Mouse (Mus musculus) brain, embryonic 14.5 days (tissue): ENCODE data around the gene Rbm47. TPM values are rescaled to one million over a fixed set of nuclear protein-coding genes. Genes with fewer than 3 reads are reported as not detected.
A peak's percentile ranks its signal among the peaks of the same experiment; 100 is the strongest.

Experiments
- DNase-seq: peaks from one replicate; pipeline ENCODE4 v3.0.0-alpha.2; 2011; ENCODE audit warnings: low read depth
- CTCF ChIP-seq: fragments of 200-500 bp; IDR thresholded peaks from 2 replicates; pipeline ENCODE4 v1.5.1; 2012; ENCODE audit warnings: inconsistent platforms, mild to moderate bottlenecking, moderate library complexity, borderline replicate concordance; ENCODE audit not compliant: insufficient read depth, insufficient read length; ENCODE audit errors: extremely low read depth
- POLR2A ChIP-seq: fragments of 200-500 bp; IDR thresholded peaks from 2 replicates; pipeline ENCODE4 v1.6.1; 2012; ENCODE audit warnings: mild to moderate bottlenecking, inconsistent platforms, borderline replicate concordance; ENCODE audit not compliant: poor library complexity, insufficient read depth, insufficient read length, severe bottlenecking; ENCODE audit errors: extremely low read depth
- polyA plus RNA-seq: library from polyadenylated mRNA; depleted of rRNA; stranded (reverse); fragments of >200 nt; gene quantifications from 2 replicates; pipeline ENCODE4 v1.2.3, GENCODE M21; 2012

The Rbm47 gene
- polyA plus RNA-seq, 1 experiment, result 3.7 TPM

- no peak for DNase-seq
- TF ChIP-seq CTCF (no peak), POLR2A (no peak)
These were observed 18.3 kb downstream of the Rbm47 start for GRCm38 (mm10) chr5:66154616-66155015.

GRCm38 (mm10) chr5:66153486-66153885 is 19.4 kb downstream of the Rbm47 start:
- no peak for TF ChIP-seq POLR2A
- TF ChIP-seq CTCF, result no peak
- peak; percentile 9 for DNase-seq

DNA sequence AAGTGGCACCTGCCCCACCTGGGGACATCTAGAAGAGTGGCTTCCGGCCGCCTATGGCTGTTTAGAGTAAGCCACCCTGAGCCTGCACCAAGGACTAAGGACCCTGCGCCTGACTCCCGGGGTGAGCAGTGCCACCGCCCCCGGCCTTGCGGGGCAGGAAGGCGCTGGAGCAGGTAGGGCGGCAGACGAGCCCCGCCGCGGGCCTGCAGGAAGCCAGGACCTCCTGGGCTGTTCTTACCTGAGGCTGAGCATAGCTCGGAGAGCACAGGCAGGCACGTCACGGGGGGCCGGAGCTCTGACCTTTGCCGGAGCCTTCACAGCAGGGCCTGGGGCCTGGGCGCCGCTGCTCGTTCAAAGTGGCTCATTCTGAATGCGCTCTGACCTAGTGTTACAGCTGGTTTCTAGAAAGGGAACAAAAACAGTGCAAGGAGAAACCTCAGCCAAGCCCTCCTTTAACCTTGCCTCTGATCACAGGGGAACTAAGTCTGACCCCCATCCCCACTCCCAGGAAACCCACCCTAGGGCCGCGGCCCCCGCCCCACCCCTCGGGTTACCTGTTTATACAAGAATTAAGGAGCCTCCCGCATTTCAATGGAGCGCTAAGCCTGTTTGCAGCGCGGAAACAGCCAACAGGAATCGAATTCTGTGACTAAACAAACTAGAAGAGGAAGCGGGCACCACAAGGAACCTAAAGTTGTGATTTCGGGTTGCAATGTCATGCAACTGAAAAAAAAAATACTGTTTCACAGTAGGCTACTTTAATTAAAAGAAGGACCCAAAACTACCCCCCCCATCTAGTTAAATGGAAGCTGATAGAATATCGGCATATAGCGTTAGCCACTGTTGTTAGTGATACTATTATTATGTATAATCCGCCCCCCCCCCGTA is 21.4 kb downstream of the Rbm47 start:
- no peak for TF ChIP-seq POLR2A
- no peak for TF ChIP-seq CTCF
- DNase-seq, result peak; percentile 42

- TF ChIP-seq POLR2A (no peak), CTCF (no peak)
- DNase-seq, result peak; percentile 66
These were observed 22.1 kb downstream of the Rbm47 start for GRCm38 (mm10) chr5:66150706-66151300.

GRCm38 (mm10) chr5:66150106-66150705 is 22.7 kb downstream of the Rbm47 start:
- peak; percentile 20 for DNase-seq

GRCm38 (mm10) chr5:66149571-66149970 is 23.3 kb downstream of the Rbm47 start:
- TF ChIP-seq POLR2A (no peak), CTCF (no peak)
- no peak for DNase-seq

More at GRCm38 (mm10) chr5:66150106-66150705, 22.7 kb downstream of the Rbm47 start:
- TF ChIP-seq POLR2A, result no peak
- TF ChIP-seq CTCF, result no peak

GRCm38 (mm10) chr5:66149111-66149510 is 23.8 kb downstream of the Rbm47 start:
- TF ChIP-seq POLR2A (no peak), CTCF (no peak)
- DNase-seq, result no peak

DNA sequence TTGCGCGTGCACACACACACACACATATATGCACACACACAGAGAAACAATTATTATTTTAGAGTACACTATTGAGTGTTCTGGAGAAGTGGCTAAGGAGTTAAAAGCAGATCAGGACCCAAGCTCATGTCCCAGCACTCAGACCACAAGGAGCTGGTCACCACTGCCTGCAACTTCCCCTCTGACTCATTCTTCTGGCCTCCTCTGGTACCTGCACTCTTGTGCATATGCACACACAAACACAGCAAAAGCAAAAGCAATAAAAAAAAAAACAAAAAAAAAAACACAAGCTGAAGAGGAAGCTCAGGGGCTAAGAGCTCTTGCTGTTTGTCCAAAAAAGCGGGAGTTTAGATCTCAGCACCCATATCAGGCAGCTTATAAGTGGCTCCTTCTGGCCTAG is 25.6 kb downstream of the Rbm47 start:
- no peak for DNase-seq

DNA sequence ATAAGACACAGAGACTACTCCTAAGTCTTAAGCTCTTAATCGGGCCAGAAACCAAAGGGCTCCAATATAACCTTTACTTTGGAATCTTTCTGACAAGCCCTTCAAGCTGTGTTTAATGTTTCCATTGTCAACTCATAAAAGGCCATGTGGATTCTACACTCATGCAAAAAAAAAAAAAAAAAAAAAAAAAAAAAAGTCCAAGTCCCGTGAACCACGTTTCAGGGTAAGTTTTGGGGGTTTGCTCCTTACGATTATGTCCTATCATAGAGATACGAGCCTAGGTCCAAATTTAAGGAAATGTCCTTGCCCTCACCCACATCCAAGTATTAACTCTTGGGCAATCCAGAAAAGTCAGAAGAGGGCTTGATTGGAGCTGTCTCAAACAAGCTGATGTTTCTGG is 27.3 kb downstream of the Rbm47 start:
- no peak for TF ChIP-seq CTCF
- TF ChIP-seq POLR2A, result no peak
- DNase-seq, result no peak

More for the DNA sequence above, 25.6 kb downstream of the Rbm47 start:
- TF ChIP-seq POLR2A, result no peak
- no peak for TF ChIP-seq CTCF

DNA sequence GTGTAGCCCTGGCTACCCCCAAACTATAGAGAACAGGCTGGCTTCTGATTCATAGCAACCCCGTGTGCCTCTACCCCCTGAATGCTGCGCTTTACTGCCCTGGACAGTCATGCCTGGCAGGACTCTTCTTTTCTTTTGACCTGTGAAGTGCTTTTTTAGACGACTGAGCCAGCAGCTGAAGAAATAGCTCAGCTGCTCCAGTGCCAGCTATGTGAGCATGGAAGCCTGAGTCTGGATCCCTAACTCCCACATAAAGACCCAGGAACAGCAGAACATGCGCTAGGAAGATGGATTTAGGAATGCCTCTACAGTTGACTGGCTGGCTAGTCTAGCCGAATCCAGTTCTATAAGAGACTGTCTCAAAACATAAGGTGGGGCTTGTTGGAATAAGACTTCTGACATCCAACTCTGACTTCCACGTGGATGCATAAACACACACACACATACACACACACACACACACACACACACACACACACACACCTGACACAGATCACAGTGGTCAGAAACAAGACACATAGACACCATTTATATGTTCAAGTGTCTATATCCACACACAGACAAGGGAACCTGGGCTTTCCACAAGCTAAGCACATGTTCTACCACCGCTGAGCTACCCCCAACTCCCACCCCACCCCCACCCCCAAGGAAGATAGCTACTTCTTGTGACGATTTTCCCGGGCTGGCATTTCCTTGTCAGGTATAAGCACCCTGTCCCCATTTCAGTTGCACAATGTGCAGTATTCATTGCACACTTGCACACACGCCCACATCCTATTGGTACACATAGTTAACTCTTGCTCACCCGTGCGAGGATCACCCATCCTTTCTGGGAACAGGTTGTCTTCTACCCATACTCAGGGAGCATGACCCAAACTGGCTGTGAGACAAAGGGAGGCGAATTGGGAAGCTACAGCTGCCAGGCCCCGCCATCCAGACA is 29.6 kb downstream of the Rbm47 start:
- TF ChIP-seq CTCF, result no peak
- no peak for TF ChIP-seq POLR2A
- DNase-seq, result no peak

DNA sequence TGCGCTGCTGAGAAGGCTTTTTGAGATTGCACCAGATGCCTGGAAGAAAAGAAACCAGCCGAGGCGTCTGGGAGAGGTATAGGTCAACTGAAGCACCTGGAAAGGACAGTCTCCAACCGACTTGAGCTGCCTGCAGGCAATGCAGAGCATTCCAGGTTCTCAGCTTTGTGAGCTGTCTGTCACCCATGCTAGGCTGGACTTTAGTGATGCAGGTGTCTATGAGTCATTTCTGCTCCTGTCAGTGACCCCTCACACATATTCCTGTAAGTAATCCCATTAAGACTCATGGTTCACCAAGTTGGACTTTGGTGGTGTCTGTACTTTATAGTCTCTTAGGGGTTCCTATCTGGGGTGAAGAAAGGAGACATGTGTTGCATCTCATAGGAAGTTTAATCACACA is 31.4 kb downstream of the Rbm47 start:
- TF ChIP-seq POLR2A (no peak), CTCF (no peak)
- DNase-seq, result no peak

GRCm38 (mm10) chr5:66139634-66140295 is 33.2 kb downstream of the Rbm47 start:
- peak; percentile 37 for DNase-seq
- TF ChIP-seq CTCF (no peak), POLR2A (no peak)
